Mouse (Mus musculus) myocyte (in vitro differentiated cells): Measurements from ENCODE around the gene Tceanc2.

Experiments
- E2F4 ChIP-seq: IDR thresholded peaks from one replicate; pipeline ENCODE4 v1.6.1; 2011; ENCODE audit warnings: mild to moderate bottlenecking, control low read depth, moderate library complexity; ENCODE audit not compliant: insufficient read depth
- MAX ChIP-seq: IDR thresholded peaks from one replicate; pipeline ENCODE4 v1.6.1; 2011; ENCODE audit warnings: low read depth, mild to moderate bottlenecking, control low read depth
- MYOG ChIP-seq, 3 experiments: IDR thresholded peaks; one replicate each; pipeline ENCODE4 v1.6.1; 2011; ENCODE audit warnings: control low read depth in 2 of 3, low read depth in 2 of 3, mild to moderate bottlenecking in 2 of 3; ENCODE audit not compliant: insufficient read length in 2 of 3, control insufficient read depth in 1 of 3, insufficient read depth in 1 of 3
- POLR2A ChIP-seq: IDR thresholded peaks from one replicate; pipeline ENCODE4 v1.6.1; 2011; ENCODE audit warnings: low read depth, mild to moderate bottlenecking, control low read depth, moderate library complexity; ENCODE audit not compliant: insufficient read length
- POLR2AphosphoS2 ChIP-seq: IDR thresholded peaks from one replicate; pipeline ENCODE4 v1.6.1; 2011; ENCODE audit warnings: low read depth, control low read depth; ENCODE audit not compliant: insufficient read length

DNA sequence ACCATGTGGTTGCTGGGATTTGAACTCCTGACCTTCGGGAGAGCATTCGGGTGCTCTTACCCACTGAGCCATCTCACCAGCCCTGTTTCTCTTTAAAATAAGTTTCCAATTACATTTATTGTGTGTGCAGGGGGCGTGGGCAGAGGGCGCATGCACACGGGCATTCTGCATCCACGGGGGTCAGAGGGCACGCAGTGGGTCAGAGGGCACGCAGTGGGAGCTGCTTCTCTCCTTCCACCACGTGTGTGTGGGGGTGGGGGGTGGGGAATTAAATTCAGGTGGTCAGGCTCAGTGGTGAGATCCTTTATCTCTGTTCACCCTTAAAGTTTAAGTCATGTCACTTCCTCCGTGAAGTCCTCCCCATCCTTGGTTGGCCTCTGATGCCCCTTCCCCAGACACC lies 80.5 kb downstream of the Tceanc2 start:
- no peak for TF ChIP-seq POLR2AphosphoS2
- no peak for TF ChIP-seq POLR2A
- no peak for TF ChIP-seq E2F4
- TF ChIP-seq MAX: no peak
- TF ChIP-seq MYOG (IDR thresholded peaks at IDR 0.05; ENCODE audit: control insufficient read depth in 1 of 3, insufficient read depth in 1 of 3, insufficient read length in 2 of 3, low read depth in 2 of 3): no peak
